Mouse (Mus musculus) ES-E14 (cell line): ENCODE results near the gene Atrn. TPM values are rescaled to one million over a fixed set of nuclear protein-coding genes. Genes with fewer than 3 reads are reported as not detected.

Experiments
- DNase-seq: peaks from one replicate; pipeline ENCODE4 v3.0.0-alpha.2; 2013; ENCODE audit warnings: low read depth, low spot score
- H3K27ac ChIP-seq: 2 replicates; pipeline ENCODE4 v1.5.1; 2012; ENCODE audit warnings: low read depth, mild to moderate bottlenecking, low read length, moderate library complexity, mixed read lengths; ENCODE audit not compliant: poor library complexity, insufficient read depth, severe bottlenecking
- H3K36me3 ChIP-seq: 2 replicates; pipeline ENCODE4 v1.6.1; 2012; ENCODE audit warnings: mild to moderate bottlenecking, low read length, moderate library complexity, mixed read lengths; ENCODE audit not compliant: control insufficient read depth, poor library complexity, insufficient read depth, severe bottlenecking
- H3K4me1 ChIP-seq, 2 experiments: fragments of 150-350 bp in 1 of 2; sonication (generic) in 1 of 2; 2 replicates each; pipeline ENCODE4 v1.6.1; 2012; ENCODE audit warnings: low read length in 2 of 2, mild to moderate bottlenecking in 1 of 2, mixed read lengths in 1 of 2; ENCODE audit not compliant: control insufficient read depth in 2 of 2, insufficient read depth in 2 of 2, poor library complexity in 1 of 2
- H3K4me3 ChIP-seq, 2 experiments: fragments of 150-350 bp in 1 of 2; sonication (generic) in 1 of 2; 2 replicates each; pipeline ENCODE4 v1.5.1; 2012; ENCODE audit warnings: low read length in 2 of 2, low read depth in 1 of 2, mild to moderate bottlenecking in 1 of 2, mixed read lengths in 1 of 2; ENCODE audit not compliant: insufficient read depth in 1 of 2, poor library complexity in 1 of 2, severe bottlenecking in 1 of 2
- H3K9ac ChIP-seq: 2 replicates; pipeline ENCODE4 v1.6.1; 2012; ENCODE audit warnings: low read depth, mild to moderate bottlenecking, low read length, mixed read lengths; ENCODE audit not compliant: poor library complexity, insufficient read depth, severe bottlenecking
- H3K9me3 ChIP-seq: fragments of 150-350 bp; sonication (generic); 2 replicates; pipeline ENCODE4 v1.6.1; 2012; ENCODE audit warnings: low read depth, mild to moderate bottlenecking, low read length; ENCODE audit not compliant: control insufficient read depth, insufficient read depth
- CHD2 ChIP-seq: IDR thresholded peaks from 2 replicates; pipeline ENCODE4 v1.6.1; 2014; ENCODE audit warnings: mild to moderate bottlenecking, low read depth, low read length, inconsistent platforms
- HCFC1 ChIP-seq: IDR thresholded peaks from 2 replicates; pipeline ENCODE4 v1.6.1; 2012; ENCODE audit warnings: low read length, inconsistent platforms, borderline replicate concordance; ENCODE audit not compliant: insufficient read depth
- MAFK ChIP-seq: IDR thresholded peaks from 2 replicates; pipeline ENCODE4 v1.6.1; 2014; ENCODE audit warnings: mild to moderate bottlenecking, low read depth, low read length, inconsistent platforms; ENCODE audit not compliant: insufficient read depth
- ZC3H11A ChIP-seq: IDR thresholded peaks from 2 replicates; pipeline ENCODE4 v1.6.1; 2012; ENCODE audit warnings: low read depth, mild to moderate bottlenecking, inconsistent platforms, low read length, borderline replicate concordance
- ZNF384 ChIP-seq: IDR thresholded peaks from 2 replicates; pipeline ENCODE4 v1.6.1; 2012; ENCODE audit warnings: low read depth, low read length, inconsistent platforms
- in situ Hi-C, 2 experiments: fragments of 600-800 bp; cut with MboI; formaldehyde crosslinking; loops; one replicate each; pipeline ENCODE4 v1.15.1; 2025; ENCODE audit warnings: low sequenced_read_pairs in 2 of 2, inconsistent platforms in 1 of 2; ENCODE audit not compliant: unreplicated experiment in 2 of 2
- total RNA-seq: library from RNA; depleted of rRNA; stranded (reverse); fragments of 300-350 nt; gene quantifications from 2 replicates; pipeline ENCODE4 v1.2.3, GENCODE M21; 2012

Atrn gene
- total RNA-seq, 1 experiment = 17.0 TPM

DNA sequence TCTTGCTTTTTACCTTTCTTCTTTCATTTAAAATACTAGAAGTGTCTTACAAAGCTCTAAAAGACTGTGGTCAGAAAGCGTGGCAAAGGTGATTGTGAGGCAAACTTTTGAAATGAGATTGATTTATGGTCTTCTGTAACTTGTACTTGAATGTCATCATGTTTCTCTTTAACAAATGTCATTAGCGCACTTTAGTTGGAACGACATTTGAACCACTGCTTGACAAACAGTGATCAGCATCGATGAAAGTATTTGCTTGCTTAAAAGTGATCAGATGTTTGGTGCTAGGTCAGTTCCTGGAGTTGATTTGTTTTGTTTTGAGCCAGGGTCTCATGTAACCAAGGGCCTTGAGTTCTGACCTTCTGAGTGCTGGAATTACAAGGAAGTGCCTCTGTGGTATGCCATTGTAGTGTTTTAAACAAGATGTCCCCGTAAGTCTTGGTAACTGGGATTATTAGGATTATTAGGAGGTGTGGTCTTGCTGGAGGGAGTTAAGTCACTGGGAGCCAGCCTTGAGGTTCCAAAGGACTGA is 12.8 kb downstream of the Atrn start:
- DNase-seq = no peak
- H3K9ac ChIP-seq = no peak overlapping the region

GRCm38 (mm10) chr2:130924950-130925349 is 18.7 kb downstream of the Atrn start:
- no peak for DNase-seq

More for the DNA sequence above, 12.8 kb downstream of the Atrn start:
- Histone ChIP-seq H3K9me3 (no peaks in the 10 kb centered on the region), H3K4me3 (no peak overlapping the region), H3K36me3 (no peaks in the 10 kb centered on the region), H3K4me1 (0 out of 4 replicates have a peak, but pooled peaks cover 0 to 1% of the 10 kb centered on the region in 2 experiments), H3K27ac (no peak overlapping the region)
- TF ChIP-seq CHD2 = no peak
- no peak for TF ChIP-seq HCFC1
- TF ChIP-seq ZC3H11A = no peak
- no peak for TF ChIP-seq ZNF384
- TF ChIP-seq MAFK = no peak
- in situ Hi-C loops = no loop called here

GRCm38 (mm10) chr2:130928031-130928430 is 21.7 kb downstream of the Atrn start:
- H3K9ac ChIP-seq = no peak overlapping the region
- H3K36me3 ChIP-seq = no peaks in the 10 kb centered on the region
- H3K4me1 ChIP-seq = no peaks in the 10 kb centered on the region
- DNase-seq = no peak
- no peaks in the 10 kb centered on the region for H3K9me3 ChIP-seq
- no peak overlapping the region for H3K4me3 ChIP-seq
- in situ Hi-C loops = no loop called here
- no peak overlapping the region for H3K27ac ChIP-seq
- no peak for TF ChIP-seq ZC3H11A
- TF ChIP-seq ZNF384 = no peak
- TF ChIP-seq MAFK = no peak
- no peak for TF ChIP-seq CHD2
- no peak for TF ChIP-seq HCFC1

More at GRCm38 (mm10) chr2:130924950-130925349, 18.7 kb downstream of the Atrn start:
- H3K36me3 ChIP-seq = no peaks in the 10 kb centered on the region
- no peak overlapping the region for H3K27ac ChIP-seq
- in situ Hi-C loops = no loop called here
- no peak overlapping the region for H3K4me3 ChIP-seq
- TF ChIP-seq ZNF384 (no peak), ZC3H11A (no peak), MAFK (no peak), HCFC1 (no peak), CHD2 (no peak)
- no peaks in the 10 kb centered on the region for H3K9me3 ChIP-seq
- no peaks in the 10 kb centered on the region for H3K4me1 ChIP-seq
- no peak overlapping the region for H3K9ac ChIP-seq

GRCm38 (mm10) chr2:130928530-130928929 is 22.2 kb downstream of the Atrn start:
- H3K36me3 ChIP-seq = no peaks in the 10 kb centered on the region
- no peak for TF ChIP-seq ZC3H11A
- TF ChIP-seq MAFK = no peak
- no peak for TF ChIP-seq HCFC1
- TF ChIP-seq ZNF384 = no peak
- no peak for TF ChIP-seq CHD2
- in situ Hi-C loops = no loop called here
- no peak overlapping the region for H3K27ac ChIP-seq
- no peaks in the 10 kb centered on the region for H3K9me3 ChIP-seq
- H3K4me1 ChIP-seq = no peaks in the 10 kb centered on the region
- no peak for DNase-seq
- no peak overlapping the region for H3K4me3 ChIP-seq
- H3K9ac ChIP-seq = no peak overlapping the region

- no peaks in the 10 kb centered on the region for H3K36me3 ChIP-seq
- DNase-seq = no peak
- H3K4me1 ChIP-seq = no peaks in the 10 kb centered on the region
- no peak overlapping the region for H3K27ac ChIP-seq
- TF ChIP-seq ZC3H11A = no peak
- no peak for TF ChIP-seq HCFC1
- TF ChIP-seq MAFK = no peak
- no peak for TF ChIP-seq CHD2
- TF ChIP-seq ZNF384 = no peak
- in situ Hi-C loops = no loop called here
- H3K9me3 ChIP-seq = no peaks in the 10 kb centered on the region
- no peak overlapping the region for H3K4me3 ChIP-seq
- no peak overlapping the region for H3K9ac ChIP-seq
Observed at GRCm38 (mm10) chr2:130929994-130930393, 23.7 kb downstream of the Atrn start.
